Mouse (Mus musculus) bone marrow, adult 2 months (tissue): ENCODE results near the gene March11.

ENCODE experiments used
- CTCF ChIP-seq: fragments of 200-500 bp; IDR thresholded peaks from 2 replicates; pipeline ENCODE4 v1.5.1; 2011; ENCODE audit warnings: low read length, control low read depth; ENCODE audit not compliant: control insufficient read depth, insufficient read depth
- POLR2A ChIP-seq: fragments of 200-500 bp; IDR thresholded peaks from 2 replicates; pipeline ENCODE4 v1.6.1; 2011; ENCODE audit warnings: low read depth, mild to moderate bottlenecking, control low read depth, low read length, borderline replicate concordance; ENCODE audit not compliant: control insufficient read depth

GRCm38 (mm10) chr15:26377355-26377754 is 68.5 kb downstream of the March11 start:
- TF ChIP-seq CTCF (no peak), POLR2A (no peak)
